Comparison of ENCODE assay signal across 8 mouse cellular contexts in genomic region chr13:12057357-12057771, GRCm38 (mm10). TPM values are rescaled to one million over a fixed set of nuclear protein-coding genes. Genes with fewer than 3 reads are reported as not detected.
DNase-seq lines count a peak whose midpoint lies in the region; ATAC-seq and TF ChIP-seq lines count a peak whose summit lies in the region.

No protein-coding gene starts in this region.

- 0 out of 2 replicates have a peak overlapping the region, but pooled peaks have one; percentile 6 for H3K27ac ChIP-seq in heart, embryonic 16.5 days (ENCODE audit: low read length)
- no peak overlapping the region for H3K27ac ChIP-seq in intestine, postnatal 0 days (ENCODE audit: low read depth, low read length)

- DNase-seq in heart, adult 9 months (ENCODE audit: low spot score in 2 of 2): no peak
- peak; percentile 55 for DNase-seq in ES-CJ7 (ENCODE audit: low read depth, low spot score)
- DNase-seq in cerebellum, postnatal 14 days: peak; percentile 62 to 67
- DNase-seq in right cerebral cortex, adult 2 months (ENCODE audit: low spot score in 2 of 2): no peak

- peak; percentile 55 for TF ChIP-seq CTCF in intestine, postnatal 0 days (IDR thresholded peaks at IDR 0.05; ENCODE audit: low read depth)

- ATAC-seq in heart, embryonic 16.5 days (replicated peaks; ENCODE audit: extremely low read depth, insufficient read depth, low FRiP score): no peak
- ATAC-seq in intestine, postnatal 0 days: no peak
- ATAC-seq in activated CD4-positive, CD25-positive, alpha-beta regulatory T cell, adult 4 months: no peak
- ATAC-seq in monocyte, adult 5-6 weeks (replicated peaks; ENCODE audit: insufficient number of reproducible peaks, low FRiP score, low TSS enrichment, poor library complexity, severe bottlenecking): no peak

- 46% methylated on average over 8 of the region's 8 CpGs for WGBS in heart, embryonic 16.5 days
- 56% methylated on average over 8 of the region's 8 CpGs for WGBS in intestine, postnatal 0 days

- no peaks in the 10 kb centered on the region for H3K9me3 ChIP-seq in heart, embryonic 16.5 days (replicated peaks; ENCODE audit: control insufficient read depth, low read length)
- H3K9me3 ChIP-seq in intestine, postnatal 0 days (ENCODE audit: control insufficient read depth): no peaks in the 10 kb centered on the region

- peaks cover 45% of the 10 kb centered on the region for H3K4me1 ChIP-seq in heart, embryonic 16.5 days (ENCODE audit: control insufficient read depth, insufficient read depth, low read length)
- H3K4me1 ChIP-seq in intestine, postnatal 0 days (replicated peaks; ENCODE audit: control insufficient read depth, insufficient read depth, low read length): no peaks in the 10 kb centered on the region; the same call in 1 of the 2 replicates

- no peaks in the 10 kb centered on the region for H3K36me3 ChIP-seq in heart, embryonic 16.5 days (ENCODE audit: control insufficient read depth, insufficient read depth)
- H3K36me3 ChIP-seq in intestine, postnatal 0 days (ENCODE audit: control insufficient read depth, insufficient read depth): no peaks in the 10 kb centered on the region

- H3K4me2 ChIP-seq in heart, embryonic 16.5 days (ENCODE audit: low read depth, low read length): peak overlapping the region; percentile 8
- H3K4me2 ChIP-seq in intestine, postnatal 0 days (replicated peaks; ENCODE audit: low read depth): no peak overlapping the region

- H3K9ac ChIP-seq in heart, embryonic 16.5 days (ENCODE audit: low read length): no peak overlapping the region
- no peak overlapping the region for H3K9ac ChIP-seq in intestine, postnatal 0 days (ENCODE audit: low read depth, low read length)

- H3K27me3 ChIP-seq in heart, embryonic 16.5 days (ENCODE audit: control insufficient read depth, insufficient read depth, low read length): no peaks in the 10 kb centered on the region
- no peaks in the 10 kb centered on the region for H3K27me3 ChIP-seq in intestine, postnatal 0 days (replicated peaks; ENCODE audit: control insufficient read depth, insufficient read depth, low read length)

- no peak overlapping the region for H3K4me3 ChIP-seq in heart, embryonic 16.5 days (ENCODE audit: low read length)
- no peak overlapping the region for H3K4me3 ChIP-seq in intestine, postnatal 0 days (ENCODE audit: low read depth, low read length)

RNA-seq across cellular contexts. Expression of gene Ryr2, which starts 49.4 kb away (rescaled TPM):
- 31.5 and 33.3 TPM in 2 replicates for polyA plus RNA-seq in heart, embryonic 16.5 days (2015; fragmentation: Nextera tagmentation; extraction: Ambion mirVana)
- polyA plus RNA-seq in intestine, postnatal 0 days (2015; fragmentation: Nextera tagmentation; extraction: Ambion mirVana): 0.68 and 0.74 TPM in 2 replicates
- not detected for polyA plus RNA-seq in activated CD4-positive, CD25-positive, alpha-beta regulatory T cell, adult 4 months (2017; shearing (Covaris generic))
- total RNA-seq in monocyte, adult 5-6 weeks (2017): 0.19 TPM in 1 of 3 replicates, not detected in the others

Comparison
In these comparisons a context has a peak if more than half of its experiments do, and no peak if none do; other contexts are left out.
1. DNase-seq: peak in ES-CJ7 (single experiment) and cerebellum, postnatal 14 days (2 of 2); none in heart, adult 9 months (0 of 2) and right cerebral cortex, adult 2 months (0 of 2).
2. RNA of gene Ryr2, which starts 49.4 kb away (polyA plus RNA-seq): 31.5 to 33.3 TPM in heart, embryonic 16.5 days; 0.68 to 0.74 TPM in intestine, postnatal 0 days and not detected in activated CD4-positive, CD25-positive, alpha-beta regulatory T cell, adult 4 months; every median in the first group is over 10 times any median in the second.